Mouse (Mus musculus) heart, embryonic 15.5 days (tissue): ENCODE data around the gene Tgfb1i1. TPM values are rescaled to one million over a fixed set of nuclear protein-coding genes. Genes with fewer than 3 reads are reported as not detected.

Experiments
- ATAC-seq: fragments of 200-750 bp; cut with Nextera tagmentation; replicated peaks from 2 replicates; pipeline ENCODE4 v1.8.0; 2017; ENCODE audit warnings: low read depth, moderate TSS enrichment; ENCODE audit not compliant: insufficient number of reproducible peaks, insufficient read depth, low FRiP score
- H3K27ac ChIP-seq: fragments of 300-500 bp; sonication (generic); 2 replicates; pipeline ENCODE4 v1.5.1; 2015; ENCODE audit warnings: mild to moderate bottlenecking, inconsistent platforms
- H3K27me3 ChIP-seq: fragments of 300-500 bp; sonication (generic); 2 replicates; pipeline ENCODE4 v1.6.1; 2015; ENCODE audit warnings: inconsistent platforms
- H3K36me3 ChIP-seq: fragments of 300-500 bp; sonication (generic); 2 replicates; pipeline ENCODE4 v1.6.1; 2015; ENCODE audit warnings: mild to moderate bottlenecking, inconsistent platforms
- H3K4me1 ChIP-seq: fragments of 300-500 bp; sonication (generic); replicated peaks from 2 replicates; pipeline ENCODE4 v1.6.1; 2015; ENCODE audit warnings: inconsistent platforms
- H3K4me2 ChIP-seq: fragments of 300-500 bp; sonication (generic); 2 replicates; pipeline ENCODE4 v1.6.1; 2015; ENCODE audit warnings: inconsistent platforms, mild to moderate bottlenecking, moderate library complexity
- H3K4me3 ChIP-seq: fragments of 300-500 bp; sonication (generic); 2 replicates; pipeline ENCODE4 v1.5.1; 2015; ENCODE audit warnings: mild to moderate bottlenecking, inconsistent platforms
- H3K9ac ChIP-seq: fragments of 300-500 bp; sonication (generic); 2 replicates; pipeline ENCODE4 v1.6.1; 2015; ENCODE audit warnings: mild to moderate bottlenecking, inconsistent platforms
- H3K9me3 ChIP-seq: fragments of 300-500 bp; sonication (generic); replicated peaks from 2 replicates; pipeline ENCODE4 v1.6.1; 2016; ENCODE audit warnings: inconsistent platforms
- WGBS: fragments of 180-500 bp; shearing (Covaris S2); methylation state at CpG from one replicate; pipeline ENCODE4 v1.1.7; 2015; ENCODE audit warnings: mixed read lengths; 5-methylcytosine and 5-hydroxymethylcytosine counted together
- polyA plus RNA-seq: library from polyadenylated mRNA; unstranded; fragments of >200 nt; fragmentation: Nextera tagmentation; extraction: Ambion mirVana; gene quantifications from 2 replicates; pipeline ENCODE4 v1.2.1, GENCODE M21; 2015

Tgfb1i1 gene
- polyA plus RNA-seq, 1 experiment from 2014 or later = 160 TPM

DNA sequence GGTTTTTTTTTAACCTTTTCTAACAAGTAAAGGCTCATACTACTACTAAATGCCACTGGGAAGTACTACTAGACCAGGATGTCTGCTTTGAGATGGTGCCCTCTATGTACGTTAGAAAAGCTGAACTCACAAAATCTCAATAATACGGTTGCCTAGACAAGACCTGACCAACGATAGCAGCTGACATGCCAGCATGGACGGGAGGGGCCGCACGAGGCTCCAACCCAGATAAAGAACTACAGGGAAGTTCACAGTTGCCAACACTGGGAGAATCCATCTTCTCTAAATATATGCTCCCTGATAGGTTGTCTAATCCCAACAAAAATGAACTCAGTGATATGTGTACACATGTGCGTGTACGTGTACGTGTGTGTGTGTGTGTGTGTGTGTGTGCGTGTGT, 48.2 kb downstream of the Tgfb1i1 start:
- Histone ChIP-seq H3K27ac (no peak overlapping the region), H3K9ac (no peak overlapping the region), H3K36me3 (0 out of 2 replicates have a peak, but pooled peaks cover 3% of the 10 kb centered on the region), H3K9me3 (no peaks in the 10 kb centered on the region), H3K4me3 (no peak overlapping the region), H3K4me1 (peaks cover 19% of the 10 kb centered on the region; the same call in 1 of the 2 replicates), H3K4me2 (no peak overlapping the region), H3K27me3 (no peaks in the 10 kb centered on the region)
- 83% methylated on average over 10 of the region's 10 CpGs for WGBS
- no peak for ATAC-seq

DNA sequence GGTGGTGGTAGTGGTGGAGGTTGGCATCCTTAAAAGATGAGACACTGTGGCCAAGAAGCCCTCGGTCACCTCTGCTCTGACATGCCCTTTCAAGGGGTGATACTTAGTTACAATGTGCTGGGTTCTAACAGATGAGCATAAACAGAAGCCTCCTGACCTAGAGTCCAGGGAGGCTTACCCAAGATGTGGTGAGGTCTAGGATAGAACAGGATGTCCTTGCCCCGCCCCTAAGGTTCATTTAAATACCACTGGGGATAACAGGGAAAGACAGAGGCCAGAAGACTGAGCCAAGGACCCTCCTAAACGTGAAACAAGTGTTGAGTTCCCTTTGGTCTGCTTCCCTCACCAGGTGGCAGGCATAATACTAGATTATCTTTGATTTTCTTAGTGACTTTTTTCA, 49.9 kb downstream of the Tgfb1i1 start:
- no peak for ATAC-seq
- 70% methylated on average over 3 of the region's 3 CpGs for WGBS
- Histone ChIP-seq H3K27ac (no peak overlapping the region), H3K27me3 (no peaks in the 10 kb centered on the region), H3K9ac (0 out of 2 replicates have a peak overlapping the region, but pooled peaks have one; percentile 95), H3K4me2 (no peak overlapping the region), H3K4me3 (no peak overlapping the region), H3K36me3 (no peaks in the 10 kb centered on the region), H3K9me3 (no peaks in the 10 kb centered on the region), H3K4me1 (peaks cover 19% of the 10 kb centered on the region; the same call in 1 of the 2 replicates)

DNA sequence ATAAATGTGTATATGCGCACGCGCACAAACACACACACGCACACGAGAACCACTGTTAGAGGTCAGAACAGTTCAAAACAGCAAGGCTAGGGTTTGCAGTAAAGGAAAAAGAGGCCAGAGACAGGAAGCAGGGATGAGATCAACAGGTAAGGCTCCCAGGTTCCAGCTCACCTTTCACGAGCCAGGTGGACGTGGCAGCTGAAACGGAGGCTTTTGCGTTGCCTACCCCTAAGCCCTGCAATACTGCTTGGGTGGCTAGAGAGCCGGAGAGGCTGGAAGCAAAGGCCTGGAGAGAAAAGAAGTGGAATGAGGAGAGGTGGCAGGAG, 50.6 kb downstream of the Tgfb1i1 start:
- peak overlapping the region; percentile 95 for H3K9ac ChIP-seq
- no peaks in the 10 kb centered on the region for H3K27me3 ChIP-seq
- no peak; the same call in 1 of the 2 replicates for ATAC-seq
- WGBS = 34% methylated on average over 10 of the region's 10 CpGs
- peak overlapping the region; percentile 98 for H3K4me3 ChIP-seq
- H3K4me2 ChIP-seq = peak overlapping the region; percentile 94
- H3K36me3 ChIP-seq = no peaks in the 10 kb centered on the region
- H3K27ac ChIP-seq = peak overlapping the region; percentile 80; the same call in 1 of the 2 replicates
- no peaks in the 10 kb centered on the region for H3K9me3 ChIP-seq
- peaks cover 19% of the 10 kb centered on the region; the same call in 1 of the 2 replicates for H3K4me1 ChIP-seq

DNA sequence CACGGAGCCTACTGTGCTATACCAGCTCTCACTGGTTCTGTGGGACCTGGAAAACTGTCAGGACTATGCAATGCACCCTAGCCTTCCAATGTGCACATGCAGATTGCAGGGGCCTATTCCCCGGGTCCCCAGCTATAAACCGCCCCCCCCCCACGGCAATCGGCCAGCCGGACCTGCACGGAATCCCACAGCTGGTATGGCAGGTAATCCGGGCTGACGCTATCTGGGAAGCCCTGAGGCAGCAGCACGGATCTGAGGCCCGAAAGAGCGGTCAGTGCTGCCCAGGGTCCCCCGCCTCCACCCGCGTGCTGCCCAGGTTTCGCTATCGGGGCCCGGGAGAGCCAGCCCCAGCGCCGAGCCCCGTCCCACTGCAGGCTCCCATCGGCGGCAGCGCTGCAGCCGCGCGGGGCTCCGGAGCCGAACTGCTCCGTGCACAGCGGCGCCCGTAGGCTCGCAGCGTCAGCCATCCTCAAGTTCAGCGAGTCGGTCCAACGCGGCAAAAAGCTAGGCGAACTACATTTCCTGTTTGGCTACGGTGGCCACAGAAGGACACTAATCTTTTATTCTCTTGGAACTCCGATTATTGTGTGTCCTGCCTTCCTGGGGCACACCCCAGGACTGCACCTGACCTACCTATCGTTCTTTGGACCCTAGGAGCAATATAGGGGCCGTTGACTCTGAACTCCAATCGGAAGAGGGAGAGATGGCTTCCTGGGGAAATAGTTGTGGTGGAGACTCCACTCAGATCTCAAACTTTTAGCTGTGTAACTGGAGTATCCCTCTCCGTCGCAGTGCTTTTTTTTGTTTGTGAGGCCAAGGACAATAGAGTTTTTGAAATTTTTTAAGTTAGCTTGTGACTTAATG, 51.2 kb downstream of the Tgfb1i1 start, which contains the start of gene BC017158:
BC017158 (minus strand) TSS at position 554 of the 864 bp plus-strand sequence.
- peak within 1 kb of the TSS; percentile 98 for H3K4me3 ChIP-seq
- H3K9ac ChIP-seq = peak within 1 kb of the TSS; percentile 95
- H3K36me3 ChIP-seq = no peaks in the 10 kb centered on the region
- peak; percentile 53 for ATAC-seq
- H3K27ac ChIP-seq = peak within 1 kb of the TSS; percentile 80
- H3K27me3 ChIP-seq = peaks cover 2% of the 10 kb centered on the region; the same call in 1 of the 2 replicates
- no peaks in the 10 kb centered on the region for H3K9me3 ChIP-seq
- H3K4me2 ChIP-seq = peak within 1 kb of the TSS; percentile 94
- H3K4me1 ChIP-seq = peaks cover 19% of the 10 kb centered on the region; the same call in 1 of the 2 replicates
- WGBS = 2% methylated on average over 47 of the region's 47 CpGs

DNA sequence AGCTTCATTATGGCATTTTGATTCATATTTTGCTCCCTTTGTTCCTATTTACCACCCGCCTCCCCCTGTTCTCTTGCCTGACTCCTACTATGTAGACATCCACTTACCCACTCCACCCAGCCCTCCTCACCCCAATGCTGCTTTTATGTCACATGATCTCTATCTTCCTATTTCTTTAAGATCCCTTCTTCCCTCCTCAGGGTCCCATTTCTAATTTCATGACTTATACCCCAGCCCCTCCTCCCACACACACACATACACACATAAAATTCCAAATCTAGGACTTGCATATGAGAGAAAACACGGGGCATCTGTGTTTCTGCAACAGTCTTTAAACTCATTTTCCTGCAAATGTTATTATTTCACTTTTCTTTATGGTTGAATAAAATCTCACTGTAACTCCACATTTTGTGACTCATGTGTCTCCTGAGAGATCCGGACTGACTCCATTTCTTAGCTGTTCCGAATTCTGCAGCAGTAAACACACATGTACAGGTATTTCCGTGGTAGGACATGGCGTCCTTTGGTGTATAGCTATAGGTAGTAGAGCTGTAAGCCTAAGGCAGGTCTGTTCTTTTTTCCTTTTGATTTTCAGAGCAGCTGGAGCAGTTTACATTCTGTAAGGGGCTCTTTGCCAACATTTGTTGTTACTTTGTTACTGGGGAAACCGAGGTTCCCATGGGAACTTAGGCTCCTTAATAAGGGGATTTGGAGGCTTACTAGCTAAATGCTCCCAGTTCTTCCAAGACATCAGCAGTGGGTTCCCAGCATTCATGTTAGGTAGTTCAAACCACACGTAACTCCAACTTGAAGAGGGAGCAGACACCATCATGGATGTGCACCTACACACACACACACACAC, 52.1 kb downstream of the Tgfb1i1 start:
- Histone ChIP-seq H3K9me3 (no peaks in the 10 kb centered on the region), H3K27me3 (peaks cover 3% of the 10 kb centered on the region; the same call in 1 of the 2 replicates), H3K9ac (peak overlapping the region; percentile 95; the same call in 1 of the 2 replicates), H3K36me3 (no peaks in the 10 kb centered on the region), H3K4me3 (peak overlapping the region; percentile 98), H3K4me2 (peak overlapping the region; percentile 94), H3K4me1 (peaks cover 19% of the 10 kb centered on the region; the same call in 1 of the 2 replicates), H3K27ac (0 out of 2 replicates have a peak overlapping the region, but pooled peaks have one; percentile 80)
- ATAC-seq = no peak
- 80% methylated on average over 8 of the region's 8 CpGs for WGBS

DNA sequence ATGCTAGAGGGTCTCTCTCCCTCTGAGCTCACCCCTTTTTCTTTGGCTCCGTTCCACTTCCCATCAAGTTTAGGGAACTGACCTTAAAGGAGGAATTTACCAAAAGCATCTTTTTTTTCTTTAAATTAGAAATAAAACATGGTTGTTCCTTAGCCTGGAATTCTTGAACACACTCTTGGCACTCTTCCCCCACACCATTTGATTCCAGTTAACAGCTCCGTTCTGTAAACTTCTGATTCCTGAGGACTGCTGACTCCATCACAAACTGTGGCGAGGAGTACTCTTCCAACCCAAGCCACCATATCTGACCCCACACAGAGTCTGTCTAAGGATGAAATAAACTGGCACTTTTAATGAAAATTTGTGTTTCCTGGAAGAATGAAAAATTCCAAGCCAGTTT, 54.3 kb downstream of the Tgfb1i1 start:
- Histone ChIP-seq H3K4me3 (no peak overlapping the region), H3K9ac (no peak overlapping the region), H3K27ac (no peak overlapping the region), H3K4me1 (peaks cover 19% of the 10 kb centered on the region; the same call in 1 of the 2 replicates), H3K9me3 (no peaks in the 10 kb centered on the region), H3K27me3 (peaks cover 3% of the 10 kb centered on the region; the same call in 1 of the 2 replicates), H3K4me2 (no peak overlapping the region), H3K36me3 (no peaks in the 10 kb centered on the region)
- 62% methylated on average over 3 of the region's 3 CpGs for WGBS
- ATAC-seq = no peak

DNA sequence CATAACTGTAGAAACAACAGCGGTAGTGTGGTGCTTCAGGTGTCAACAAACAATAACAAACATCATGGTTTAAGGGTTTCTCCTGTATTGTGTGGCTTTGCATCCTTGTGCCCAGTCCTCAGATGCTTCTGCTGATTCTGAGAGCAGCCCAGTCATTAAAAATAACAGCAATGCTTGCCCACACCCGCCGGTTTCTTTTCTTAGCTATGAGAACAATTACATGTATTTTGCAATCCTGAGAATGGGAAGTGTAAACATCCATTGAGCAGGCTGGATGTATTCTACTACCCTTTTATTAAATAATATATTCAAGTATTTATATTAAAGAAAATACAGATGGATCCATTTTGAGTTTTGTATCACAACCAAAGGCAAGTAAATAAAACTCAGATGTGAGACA, 55.5 kb downstream of the Tgfb1i1 start:
- WGBS = 65% methylated on average over 3 of the region's 3 CpGs
- Histone ChIP-seq H3K4me2 (no peak overlapping the region), H3K27ac (no peak overlapping the region), H3K4me1 (peaks cover 14% of the 10 kb centered on the region; the same call in 1 of the 2 replicates), H3K9ac (no peak overlapping the region), H3K4me3 (no peak overlapping the region), H3K36me3 (no peaks in the 10 kb centered on the region), H3K27me3 (peaks cover 3% of the 10 kb centered on the region; the same call in 1 of the 2 replicates), H3K9me3 (no peaks in the 10 kb centered on the region)
- no peak for ATAC-seq

DNA sequence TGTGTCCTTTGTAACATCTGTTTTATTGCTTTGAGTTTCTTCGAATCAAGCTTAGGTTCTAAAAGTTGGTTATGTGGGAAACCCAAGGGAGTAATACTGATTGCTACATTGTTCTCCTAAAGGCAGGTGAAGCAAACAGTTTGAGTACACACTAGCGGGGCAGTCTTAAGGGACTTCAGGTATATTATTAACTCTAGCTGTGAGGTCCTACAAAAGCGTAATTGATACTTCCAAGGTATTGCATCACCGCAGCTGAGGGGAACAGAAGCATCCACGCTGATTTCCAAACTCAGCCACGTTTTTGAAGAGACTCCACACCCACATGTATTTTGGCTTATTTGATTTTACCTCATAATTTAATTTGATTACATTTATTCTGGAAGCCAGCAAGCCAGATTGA, 57.6 kb downstream of the Tgfb1i1 start:
- no peak overlapping the region for H3K27ac ChIP-seq
- 72% methylated on average over 6 of the region's 6 CpGs for WGBS
- H3K36me3 ChIP-seq = no peaks in the 10 kb centered on the region
- H3K4me2 ChIP-seq = no peak overlapping the region
- H3K4me1 ChIP-seq = no peaks in the 10 kb centered on the region
- H3K27me3 ChIP-seq = peaks cover 3% of the 10 kb centered on the region; the same call in 1 of the 2 replicates
- no peak overlapping the region for H3K4me3 ChIP-seq
- no peak overlapping the region for H3K9ac ChIP-seq
- ATAC-seq = no peak
- no peaks in the 10 kb centered on the region for H3K9me3 ChIP-seq

DNA sequence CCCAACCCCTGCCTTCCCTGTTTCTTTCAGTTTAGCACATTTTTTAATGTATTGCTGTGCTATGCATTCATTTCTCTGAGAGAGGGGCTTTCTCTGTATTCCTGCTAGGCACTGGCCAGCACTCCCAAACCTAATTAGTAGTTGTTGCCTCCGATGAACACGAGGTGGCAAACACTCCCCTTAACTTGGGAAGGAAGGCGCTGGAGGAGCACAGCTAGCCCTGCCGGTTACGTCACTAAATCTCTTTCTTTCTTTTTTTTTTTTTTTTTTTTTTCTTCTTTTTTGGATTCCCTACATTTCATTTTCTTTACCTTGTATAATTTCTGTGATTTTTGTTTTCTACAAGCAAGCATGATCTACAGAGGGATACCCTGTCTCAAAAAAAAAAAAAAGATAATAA, 58.3 kb downstream of the Tgfb1i1 start:
- no peak for ATAC-seq

More for the DNA sequence above, 58.3 kb downstream of the Tgfb1i1 start:
- 4% methylated on average over 5 of the region's 5 CpGs for WGBS
- Histone ChIP-seq H3K4me1 (peaks cover 4% of the 10 kb centered on the region), H3K27me3 (peaks cover 3% of the 10 kb centered on the region; the same call in 1 of the 2 replicates), H3K36me3 (no peaks in the 10 kb centered on the region), H3K27ac (no peak overlapping the region), H3K4me3 (no peak overlapping the region), H3K9me3 (no peaks in the 10 kb centered on the region), H3K9ac (no peak overlapping the region), H3K4me2 (no peak overlapping the region)
